Mouse (Mus musculus) left cerebral cortex, postnatal 25 days (tissue): ENCODE measurements at regions not wholly inside any gene's neighbourhood (a gene's known extent, or its start where the extent isn't known, plus 50 kb on each side); places are given as distances from the start of the nearest gene placed in this dataset.

Experiments
- DNase-seq, 2 experiments: peaks; one replicate each; pipeline ENCODE4 v3.0.0; 2022; ENCODE audit warnings: low spot score in 2 of 2, mixed read lengths in 1 of 2
- intact Hi-C: fragments of 180-260 bp; cut with DNase I; formaldehyde crosslinking; loops from one replicate; pipeline ENCODE4 v1.15.1; 2025

DNA sequence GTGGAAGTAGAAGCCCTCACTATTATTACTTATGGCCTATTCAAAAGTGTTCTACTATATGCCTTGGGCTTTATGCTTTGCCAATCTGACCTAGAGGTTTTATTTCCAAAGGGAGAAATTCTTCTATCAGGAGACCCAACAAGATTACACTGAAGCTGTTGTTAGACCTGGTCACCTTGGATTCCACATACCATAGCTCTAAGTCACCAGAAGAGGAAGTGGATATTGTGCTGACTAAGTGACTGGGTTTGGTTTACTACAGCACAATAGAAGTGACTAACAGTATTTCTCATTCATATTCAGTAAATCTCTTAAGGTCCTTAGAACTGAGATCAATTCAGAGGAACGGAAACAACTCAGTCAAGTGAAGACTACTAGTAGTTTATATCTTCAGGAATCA lies 229.0 kb upstream of the Btbd3 start:
- intact Hi-C loops: no loop called here
- no peak for DNase-seq

DNA sequence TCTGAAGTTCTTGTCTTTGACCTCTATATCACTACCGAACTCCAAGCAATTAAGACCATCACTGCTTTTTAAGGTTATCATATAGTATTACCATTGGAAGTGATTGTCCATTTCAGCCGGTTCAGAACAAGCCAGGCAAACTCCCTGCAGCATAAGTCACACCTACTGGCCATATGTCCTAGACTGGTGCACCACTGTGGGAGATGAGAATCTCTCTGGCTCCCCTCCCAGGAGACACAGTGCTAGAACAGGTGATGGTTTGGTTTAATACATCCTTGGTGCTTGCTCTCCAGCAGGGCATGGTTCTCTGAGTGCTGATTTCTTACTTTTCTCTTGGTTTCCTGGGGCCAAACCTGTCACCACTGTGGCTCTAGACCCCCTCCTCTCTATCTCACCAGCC lies 232.8 kb upstream of the Btbd3 start:
- DNase-seq: no peak
- intact Hi-C loops: no loop called here

DNA sequence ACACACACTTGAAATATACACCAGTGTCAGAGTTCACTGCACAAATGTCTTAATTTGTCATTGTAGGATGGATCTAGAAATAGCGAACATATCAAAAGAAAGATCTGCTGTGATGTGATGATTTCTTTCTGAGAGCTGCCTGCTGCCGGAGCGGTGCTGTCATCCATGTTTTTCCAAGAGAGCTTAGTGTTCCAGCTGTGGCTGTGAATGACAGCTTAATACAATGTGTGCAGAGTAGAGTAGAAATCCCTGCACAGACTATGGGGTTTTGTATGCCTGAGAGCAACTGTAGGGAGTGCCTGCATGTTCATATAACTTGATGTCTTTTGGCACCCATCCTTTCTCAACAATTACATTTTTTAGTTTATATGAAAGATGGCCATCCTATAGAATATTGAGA lies 274.6 kb upstream of the Btbd3 start:
- no peak for DNase-seq
- intact Hi-C loops: loop anchor here (10.0 kb wide), 1 partner anchor 1593 kb away; no protein-coding TSS in a partner anchor

DNA sequence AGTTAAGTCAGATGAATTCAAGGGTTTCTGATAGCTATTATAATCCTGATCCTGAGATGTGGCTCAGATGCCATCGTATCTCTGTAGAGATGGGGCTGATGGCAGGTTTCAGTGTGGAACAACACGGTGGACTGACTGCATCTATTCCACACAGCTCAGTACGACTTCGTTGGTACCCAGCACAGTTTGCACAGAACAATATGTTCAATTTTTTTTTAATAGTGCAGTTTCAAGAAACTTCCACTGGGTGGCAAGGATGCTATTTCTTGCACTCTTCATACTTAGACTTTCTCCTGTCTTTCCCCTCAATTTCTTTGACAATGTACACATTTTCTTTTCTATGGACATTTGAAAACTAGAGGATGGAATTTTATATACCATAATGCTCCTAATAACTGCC lies 278.6 kb upstream of the Btbd3 start:
- intact Hi-C loops: loop anchor here (5.0 to 10.0 kb wide), 2 partner anchors 1157 to 1395 kb away; no protein-coding TSS in a partner anchor
- DNase-seq: peak; percentile 21 to 35

DNA sequence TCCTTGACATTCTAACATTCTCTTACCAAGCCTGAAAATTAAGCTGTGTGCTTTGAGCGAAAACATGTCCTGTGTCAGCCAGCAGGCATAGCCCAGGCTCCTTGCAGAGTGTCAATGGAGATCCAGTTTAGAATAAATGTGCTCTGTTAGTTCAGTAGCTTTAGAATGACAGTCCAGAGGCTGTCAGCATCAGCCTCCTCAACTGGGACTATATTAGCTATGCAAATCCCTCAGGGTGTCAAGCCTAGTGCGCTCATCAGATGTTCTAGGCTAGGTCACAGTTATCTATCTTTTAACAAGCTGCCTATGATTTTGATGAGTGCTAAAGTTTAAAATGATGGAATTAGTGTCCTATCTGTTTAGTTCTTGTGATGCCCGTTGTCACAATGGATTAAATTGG lies 281.7 kb upstream of the Btbd3 start:
- no peak for DNase-seq
- intact Hi-C loops: loop anchor here (5.0 to 10.0 kb wide), 2 partner anchors 1160 to 1398 kb away; no protein-coding TSS in a partner anchor

DNA sequence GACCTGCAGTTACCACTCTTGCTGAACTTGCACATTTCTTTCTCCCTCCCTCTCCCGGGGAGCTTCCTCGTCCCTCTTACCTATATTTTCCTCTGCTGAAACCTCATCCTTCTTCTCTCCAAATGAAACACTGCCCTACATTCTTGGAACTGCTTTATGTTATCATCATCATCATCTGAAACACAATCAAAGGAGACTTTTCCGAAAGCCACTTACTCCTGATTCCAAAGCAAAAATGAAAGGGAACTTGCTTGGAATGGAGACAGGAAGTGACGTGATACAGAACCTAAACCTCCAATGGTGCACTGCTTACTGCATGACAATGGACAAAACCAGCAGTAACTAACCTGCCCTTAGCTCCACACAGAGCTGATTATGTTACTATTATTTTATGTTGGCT lies 287.2 kb upstream of the Btbd3 start:
- intact Hi-C loops: no loop called here
- DNase-seq: no peak

DNA sequence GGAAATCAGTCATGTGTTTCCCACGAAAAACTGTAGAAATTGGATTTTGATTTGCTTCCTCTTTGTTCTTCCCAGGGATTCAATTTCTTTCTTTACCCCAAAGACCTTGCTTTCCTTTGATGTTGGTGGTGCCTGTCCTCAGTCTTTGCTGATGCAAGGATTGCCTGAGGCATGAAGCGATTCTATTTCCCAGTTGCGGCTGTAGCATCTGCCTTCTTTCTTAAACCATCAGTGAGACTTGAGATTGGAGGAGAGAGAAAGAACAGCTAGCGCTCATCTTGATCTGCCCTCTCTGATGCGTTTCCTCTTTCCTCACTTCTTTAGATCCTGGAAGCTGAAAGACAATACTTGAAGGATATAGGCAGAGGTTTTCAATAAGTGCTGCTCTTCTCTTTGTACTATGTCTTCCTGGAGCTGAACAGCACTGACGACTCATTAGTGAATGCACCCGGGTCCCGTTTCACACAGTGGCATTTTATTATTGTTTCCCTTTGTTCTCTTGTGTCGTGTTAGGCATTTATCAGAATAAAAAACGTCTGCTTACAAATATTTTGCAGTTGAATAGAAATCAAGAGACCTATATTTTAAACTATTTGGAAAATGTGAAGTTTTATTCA lies 289.8 kb upstream of the Btbd3 start:
- intact Hi-C loops: no loop called here
- no peak for DNase-seq

DNA sequence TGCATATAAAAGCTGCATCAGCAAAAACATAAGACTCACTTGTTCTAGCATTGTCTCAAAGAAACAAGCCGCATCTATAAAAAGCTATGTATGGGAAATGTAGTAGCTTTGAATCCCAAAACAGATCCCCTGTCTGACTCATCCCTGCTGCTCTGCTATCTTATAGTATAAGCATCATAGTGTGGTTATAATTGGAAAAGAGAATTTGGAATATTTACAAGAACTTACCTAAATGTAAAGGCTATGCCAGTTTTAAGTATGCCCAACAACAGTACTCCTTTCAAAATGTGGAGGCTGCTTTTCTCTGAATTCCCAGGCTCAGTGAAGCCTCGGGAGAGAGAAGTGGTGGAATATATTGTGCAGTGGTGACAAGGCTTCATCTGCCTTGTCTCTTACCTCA lies 301.5 kb upstream of the Btbd3 start:
- peak; percentile 8 to 86 for DNase-seq

DNA sequence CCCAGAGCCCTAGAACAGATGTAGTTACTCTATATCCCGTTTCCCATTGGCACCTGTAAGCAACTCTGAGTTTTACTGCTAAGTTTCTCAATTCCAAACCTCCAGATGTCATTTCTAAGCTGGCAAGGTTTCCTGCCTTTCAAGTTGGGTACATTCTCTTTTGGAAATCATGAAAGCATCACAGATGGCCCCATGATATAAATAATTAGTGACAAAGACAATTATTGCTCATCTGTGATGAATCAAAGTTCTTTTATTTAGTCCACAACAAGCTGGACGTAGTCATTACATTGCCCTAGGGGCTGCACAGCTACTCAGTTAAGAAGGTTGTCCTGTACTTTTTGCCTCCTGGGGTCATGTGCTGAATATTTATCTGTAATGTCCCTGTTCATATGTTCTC lies 303.2 kb upstream of the Btbd3 start:
- DNase-seq: no peak
- intact Hi-C loops: no loop called here

More for the DNA sequence above, 301.5 kb upstream of the Btbd3 start:
- intact Hi-C loops: no loop called here

DNA sequence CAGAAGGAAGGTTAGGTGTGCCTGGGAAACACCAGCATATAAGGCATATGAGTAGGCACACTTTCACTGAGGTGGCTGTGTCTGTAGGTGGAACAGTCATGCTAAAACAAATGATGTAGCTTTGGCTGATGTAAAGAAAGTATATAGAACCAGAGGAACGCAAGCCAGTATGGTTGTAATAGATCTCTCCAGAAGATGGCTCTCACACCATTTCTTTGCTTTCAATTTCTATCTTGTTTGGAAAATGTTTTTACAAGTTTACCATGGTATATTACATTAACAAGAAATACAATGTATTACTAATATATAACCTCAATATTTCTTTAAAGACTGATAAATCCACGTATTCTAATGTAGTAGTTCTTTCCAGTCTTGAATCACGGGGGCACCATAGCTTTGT lies 304.4 kb upstream of the Btbd3 start:
- peak in 1 of 2 experiments; percentile 16 for DNase-seq
- intact Hi-C loops: no loop called here

DNA sequence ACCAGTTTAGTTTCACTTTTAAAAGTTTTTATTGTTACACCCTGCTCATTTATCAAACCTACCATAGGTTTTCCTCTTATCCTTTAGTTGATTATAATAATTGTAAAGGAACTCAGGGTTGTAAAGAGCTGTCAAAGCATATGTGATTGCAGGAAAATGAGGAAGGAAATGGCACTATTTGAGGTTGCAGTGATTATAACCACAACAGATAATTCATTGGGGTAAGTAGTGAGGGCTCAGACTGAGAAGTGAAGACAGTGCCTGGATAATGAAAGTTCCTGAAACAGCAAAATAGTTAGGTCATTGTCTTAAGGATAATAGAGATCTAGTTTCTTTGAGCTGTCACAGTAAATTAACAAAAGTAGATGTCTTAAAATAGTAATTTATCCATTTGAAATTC lies 305.4 kb upstream of the Btbd3 start:
- intact Hi-C loops: no loop called here
- no peak for DNase-seq

DNA sequence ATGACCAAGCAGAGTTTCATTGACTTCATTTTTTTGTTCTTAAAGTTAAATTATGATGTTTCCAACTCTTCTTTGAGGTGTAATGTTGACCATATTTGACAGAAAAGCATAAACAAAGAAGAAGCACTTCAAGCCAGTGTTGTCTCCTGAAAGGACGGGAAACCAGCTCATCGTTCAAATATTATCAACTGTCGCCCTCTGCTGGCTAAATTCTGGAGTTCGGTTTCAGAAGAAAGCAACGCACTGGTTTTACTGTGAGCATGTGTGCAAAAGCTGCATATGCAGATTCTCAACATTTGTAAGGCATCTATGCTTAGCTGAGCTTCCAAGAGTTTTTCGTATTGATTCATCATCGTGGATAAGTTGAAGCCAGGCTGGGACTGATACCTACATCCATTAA lies 313.6 kb upstream of the Btbd3 start:
- peak; percentile 84 to 92 for DNase-seq
- intact Hi-C loops: loop anchor here (1.0 to 10.0 kb wide), 4 partner anchors 210 to 1458 kb away; partner anchors contain the start of gene Jag1

DNA sequence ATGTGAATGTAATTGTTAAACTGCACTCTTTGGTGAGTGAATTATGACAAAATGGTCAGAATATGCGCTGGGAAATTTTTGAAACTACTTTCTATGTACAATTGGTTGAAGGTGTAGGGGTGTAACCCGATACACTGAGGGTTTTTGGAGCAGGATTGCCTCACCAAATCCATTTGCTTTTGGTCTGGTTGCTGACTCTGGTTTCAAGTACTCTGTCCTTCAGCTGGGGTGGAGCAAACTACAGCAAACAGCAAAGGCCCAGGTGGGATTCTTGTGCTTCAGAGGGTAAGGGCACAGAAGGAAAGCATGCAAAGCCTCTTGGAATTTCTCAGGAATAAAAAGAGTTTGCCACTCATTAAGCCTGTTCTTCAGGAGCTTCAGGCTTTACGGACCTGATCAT lies 316.8 kb upstream of the Btbd3 start:
- DNase-seq: no peak
- intact Hi-C loops: no loop called here

DNA sequence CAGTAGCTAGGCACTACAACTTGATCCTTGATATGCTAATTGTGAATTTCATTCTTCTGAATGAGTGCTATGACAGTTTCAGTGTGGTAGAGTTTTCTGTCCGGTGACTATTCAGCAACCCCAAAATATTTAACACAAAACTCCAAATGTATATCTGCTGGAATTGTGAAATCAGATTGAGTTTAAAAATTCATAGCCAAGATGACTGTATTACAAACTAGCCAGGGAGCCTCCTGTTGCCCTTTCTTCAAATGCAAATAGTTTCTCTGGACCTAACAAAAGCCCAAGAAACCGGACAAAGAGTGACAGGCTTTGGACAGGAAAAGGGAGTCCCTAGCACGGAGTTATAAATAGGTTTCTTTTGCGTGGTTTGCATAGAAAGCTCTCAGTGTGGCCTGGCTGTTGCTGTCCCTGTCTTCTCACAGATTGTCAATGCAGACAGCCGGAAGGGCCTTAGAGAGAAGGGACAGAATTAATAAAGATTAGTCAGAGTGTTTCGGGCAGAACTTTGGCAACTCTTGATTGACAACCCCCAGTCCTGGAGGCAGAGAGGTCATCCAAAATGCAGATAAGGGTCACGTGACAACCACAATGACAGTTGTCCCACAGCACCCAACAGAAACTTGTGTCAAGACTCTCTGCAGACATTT lies 317.4 kb upstream of the Btbd3 start:
- no peak for DNase-seq
- intact Hi-C loops: no loop called here

DNA sequence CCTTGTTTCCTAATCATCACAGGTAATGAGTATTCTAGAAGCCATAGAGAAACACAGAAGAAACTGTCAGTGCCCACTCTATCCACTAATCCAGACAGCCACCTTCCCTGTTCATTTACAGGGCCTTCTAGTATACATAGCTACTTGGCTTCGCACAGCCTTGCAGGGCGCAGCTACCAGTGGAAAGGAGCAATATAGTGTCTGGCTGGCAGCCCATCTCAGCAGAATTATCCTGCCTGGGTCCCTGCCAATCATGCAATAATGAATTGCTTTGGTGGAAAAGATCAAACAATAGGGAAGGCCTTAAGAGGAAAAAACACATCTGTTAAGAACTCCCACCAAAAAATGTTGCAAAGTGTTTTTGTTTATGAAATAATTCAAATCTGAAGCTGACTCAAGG lies 319.8 kb upstream of the Btbd3 start:
- DNase-seq: no peak
- intact Hi-C loops: no loop called here

DNA sequence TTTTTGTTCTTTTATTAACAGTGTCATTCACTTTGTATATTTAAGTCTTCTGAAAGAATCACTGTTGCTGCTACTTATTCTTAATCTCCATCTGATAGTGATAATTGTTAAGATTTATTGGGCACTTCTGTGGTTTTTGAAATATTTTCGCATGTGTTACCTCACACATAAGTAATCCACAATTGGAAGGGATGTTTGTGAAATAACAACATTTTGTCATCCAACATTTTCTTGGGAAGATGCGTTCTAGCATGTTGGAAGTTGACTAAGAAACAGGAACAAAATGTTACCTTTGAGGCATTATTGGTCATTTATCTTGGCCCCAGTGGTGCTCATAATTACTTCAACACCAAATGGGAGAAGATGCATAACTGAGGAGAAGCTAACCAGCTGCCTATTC lies 323.4 kb upstream of the Btbd3 start:
- intact Hi-C loops: no loop called here
- DNase-seq: no peak

DNA sequence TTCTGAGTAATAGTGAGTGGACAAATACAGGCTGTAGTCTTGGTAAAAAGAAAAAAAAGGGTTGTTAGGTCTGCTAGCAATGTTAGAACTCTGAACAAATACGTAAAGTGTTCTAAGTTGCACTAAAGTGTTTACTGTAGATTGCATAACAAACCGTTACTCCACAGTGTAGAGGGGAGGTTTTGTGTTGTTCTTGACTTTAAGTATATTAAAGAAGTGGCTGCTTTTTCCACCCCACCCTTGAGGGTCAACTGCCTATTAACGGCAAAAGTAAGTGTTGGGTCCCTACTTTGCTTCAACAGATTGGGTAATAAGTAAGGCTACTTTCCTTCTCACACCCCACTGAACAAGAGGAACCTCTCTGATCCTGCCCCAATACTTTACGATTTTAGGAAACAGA lies 323.9 kb upstream of the Btbd3 start:
- intact Hi-C loops: no loop called here

DNA sequence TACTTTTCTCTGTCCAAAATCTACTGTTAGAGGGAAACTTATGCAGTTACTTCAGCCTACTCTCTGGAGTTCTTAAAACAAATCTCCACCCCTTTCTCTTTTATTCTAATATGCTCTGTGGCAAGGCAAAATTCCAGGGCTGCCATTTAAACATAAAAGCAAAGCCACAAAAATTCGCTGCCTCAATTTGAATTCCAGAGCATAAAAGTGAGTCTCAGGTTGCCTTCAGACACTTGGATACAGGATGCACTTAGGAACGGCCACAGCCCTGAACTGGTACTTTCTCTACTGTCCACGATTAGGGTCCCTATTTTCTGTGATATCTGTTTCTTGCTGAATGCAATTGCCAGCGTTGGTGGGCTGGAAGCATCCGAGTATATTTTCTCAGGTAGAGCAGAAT lies 330.9 kb upstream of the Btbd3 start:
- intact Hi-C loops: no loop called here
- DNase-seq: no peak

More for the DNA sequence above, 323.9 kb upstream of the Btbd3 start:
- no peak for DNase-seq

DNA sequence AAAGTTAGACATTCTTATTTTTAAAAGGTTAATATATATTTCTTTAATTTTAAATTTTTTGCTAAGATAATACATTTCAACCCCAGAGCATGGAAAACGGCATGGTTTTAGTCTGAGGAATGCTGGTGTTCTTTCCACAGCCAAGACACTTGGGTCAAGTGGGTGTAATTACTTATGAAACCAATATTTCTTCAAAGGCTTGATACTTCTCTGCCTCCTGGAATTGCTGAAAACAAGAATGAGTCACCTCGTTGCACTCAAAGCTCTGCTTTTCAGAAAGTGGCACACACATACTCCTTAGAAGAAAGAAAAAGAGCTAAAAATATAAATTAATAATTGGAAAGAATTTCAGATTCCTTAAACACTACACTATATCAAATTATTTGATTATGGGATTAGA lies 331.8 kb upstream of the Btbd3 start:
- DNase-seq: no peak
- intact Hi-C loops: no loop called here

DNA sequence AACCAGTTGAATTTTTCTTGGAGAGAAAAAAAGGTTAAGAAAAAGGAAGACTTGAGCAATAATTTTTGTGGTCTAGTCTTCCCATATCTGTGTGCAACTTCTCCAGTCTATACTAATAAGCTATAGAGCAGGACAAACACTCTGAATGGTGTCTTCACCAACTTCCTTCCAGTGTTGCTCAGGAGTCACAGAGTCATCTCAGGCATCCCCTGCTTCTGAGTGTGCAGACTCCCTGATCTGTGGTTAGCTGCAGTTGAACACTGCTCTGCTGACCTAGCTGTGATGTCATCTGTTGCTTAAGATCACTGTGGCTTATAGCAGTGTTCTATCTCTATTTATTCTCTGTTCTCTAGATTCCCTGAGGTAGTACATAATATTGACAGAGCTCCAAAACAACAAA lies 357.9 kb upstream of the Btbd3 start:
- no peak for DNase-seq
- intact Hi-C loops: no loop called here

DNA sequence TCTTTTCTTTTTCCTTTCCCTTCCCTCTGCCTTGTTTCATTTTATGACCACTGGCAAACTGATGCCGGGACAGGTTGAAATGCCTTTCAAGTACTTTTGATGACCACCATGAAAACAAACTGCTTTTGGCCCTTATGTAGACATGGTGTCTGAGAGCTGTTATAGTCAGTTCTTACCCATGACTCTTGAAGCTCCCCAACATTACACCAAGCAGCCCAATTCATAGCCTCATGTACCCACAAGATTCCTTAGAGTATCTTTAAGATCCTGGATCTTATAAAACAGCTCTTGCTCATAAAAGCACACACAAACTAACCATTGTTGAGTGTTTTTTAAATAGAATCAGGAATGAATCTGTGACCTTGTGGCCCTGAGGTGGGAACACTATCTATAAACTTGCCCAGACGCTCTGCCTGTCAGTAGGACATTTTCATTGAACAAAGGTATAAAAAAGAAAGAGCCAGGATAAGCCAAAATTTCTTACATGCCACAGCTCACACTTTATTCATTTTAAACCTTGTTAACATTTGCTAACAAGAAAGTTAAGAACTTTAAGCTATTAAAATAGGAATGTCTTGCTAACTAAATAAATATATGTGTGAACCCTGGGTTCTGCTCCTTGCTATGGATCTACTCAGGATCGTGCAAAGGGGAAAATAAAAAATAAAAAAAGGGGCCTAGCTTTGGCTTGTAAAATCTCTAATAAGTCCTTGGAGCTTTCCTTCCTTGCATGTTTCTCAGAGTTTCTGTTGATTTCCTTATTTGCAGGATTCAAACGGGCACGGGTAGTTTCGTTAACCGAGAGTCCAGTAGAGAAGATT lies 375.9 kb upstream of the Btbd3 start:
- intact Hi-C loops: no loop called here
- no peak for DNase-seq
